Mouse (Mus musculus) lung, postnatal 0 days (tissue): ENCODE results near the gene Srp9. TPM values are rescaled to one million over a fixed set of nuclear protein-coding genes. Genes with fewer than 3 reads are reported as not detected.

ENCODE experiments used
- ATAC-seq: fragments of 200-750 bp; cut with Nextera tagmentation; 2 replicates; pipeline ENCODE4 v1.8.0; 2017; ENCODE audit warnings: moderate library complexity
- DNase-seq: peaks from one replicate; pipeline ENCODE4 v3.0.0-alpha.2; 2016; ENCODE audit warnings: low spot score
- H3K27ac ChIP-seq: fragments of 300-500 bp; sonication (generic); 2 replicates; pipeline ENCODE4 v1.5.1; 2014; ENCODE audit warnings: antibody characterized with exemption, mild to moderate bottlenecking, low read length, mixed read lengths
- H3K27me3 ChIP-seq: fragments of 300-500 bp; sonication (generic); replicated peaks from 2 replicates; pipeline ENCODE4 v1.6.1; 2014; ENCODE audit warnings: low read length, mixed read lengths; ENCODE audit not compliant: insufficient read depth
- H3K36me3 ChIP-seq: fragments of 300-500 bp; sonication (generic); 2 replicates; pipeline ENCODE4 v1.6.1; 2014; ENCODE audit warnings: low read length, mixed read lengths; ENCODE audit not compliant: insufficient read depth
- H3K4me1 ChIP-seq: fragments of 300-500 bp; sonication (generic); 2 replicates; pipeline ENCODE4 v1.6.1; 2014; ENCODE audit warnings: antibody characterized with exemption, low read depth, low read length, mixed read lengths; ENCODE audit not compliant: insufficient read depth
- H3K4me2 ChIP-seq: fragments of 300-500 bp; sonication (generic); replicated peaks from 2 replicates; pipeline ENCODE4 v1.6.1; 2014; ENCODE audit warnings: low read depth, mild to moderate bottlenecking, low read length, moderate library complexity, mixed read lengths
- H3K4me3 ChIP-seq: fragments of 300-500 bp; sonication (generic); 2 replicates; pipeline ENCODE4 v1.5.1; 2014; ENCODE audit warnings: low read depth, low read length
- H3K9ac ChIP-seq: fragments of 300-500 bp; sonication (generic); replicated peaks from 2 replicates; pipeline ENCODE4 v1.6.1; 2014; ENCODE audit warnings: low read depth, mild to moderate bottlenecking
- H3K9me3 ChIP-seq: fragments of 300-500 bp; sonication (generic); 2 replicates; pipeline ENCODE4 v1.6.1; 2016; ENCODE audit warnings: low read length, mixed read lengths
- CTCF ChIP-seq: IDR thresholded peaks from 2 replicates; pipeline ENCODE4 v1.5.1; 2016; ENCODE audit warnings: antibody characterized with exemption, mild to moderate bottlenecking
- EP300 ChIP-seq: IDR thresholded peaks from 2 replicates; pipeline ENCODE4 v1.6.1; 2016; ENCODE audit warnings: antibody characterized with exemption, mild to moderate bottlenecking, control low read depth
- WGBS: fragments of 180-500 bp; shearing (Covaris S2); extraction: QIAGEN DNeasy Blood & Tissue Kit; methylation state at CpG from one replicate; pipeline ENCODE4 v1.1.7; 2014; 5-methylcytosine and 5-hydroxymethylcytosine counted together
- polyA plus RNA-seq: library from polyadenylated mRNA; unstranded; fragments of >200 nt; fragmentation: Nextera tagmentation; extraction: Ambion mirVana; gene quantifications from 2 replicates; pipeline ENCODE4 v1.2.1, GENCODE M21; 2015

Gene Srp9
- 146 and 148 TPM in 2 replicates for polyA plus RNA-seq

- H3K27ac ChIP-seq, result peak within 1 kb of the TSS; percentile 94
- H3K36me3 ChIP-seq, result no peaks in the 10 kb centered on the region
- DNase-seq (peak; percentile 99), ATAC-seq (peak; percentile 99)
- no peaks in the 10 kb centered on the region for H3K9me3 ChIP-seq
- 2% methylated on average over 33 of the region's 37 CpGs for WGBS
- peak within 1 kb of the TSS; percentile 84 for H3K4me3 ChIP-seq
- TF ChIP-seq CTCF, result peak; percentile 99
- no peak for TF ChIP-seq EP300
- H3K4me1 ChIP-seq, result peaks cover 7% of the 10 kb centered on the region; the same call in 1 of the 2 replicates
- H3K9ac ChIP-seq, result peak within 1 kb of the TSS; percentile 87
- H3K4me2 ChIP-seq, result peak within 1 kb of the TSS; percentile 58
- no peaks in the 10 kb centered on the region for H3K27me3 ChIP-seq
Measured at GRCm38 (mm10) chr1:182124506-182124905, at the start of gene Srp9. Gene Srp9 (plus strand): TSS chr1:182124737.

GRCm38 (mm10) chr1:182081744-182082419, 42.7 kb upstream of the Srp9 start:
- DNase-seq (no peak), ATAC-seq (no peak)
- TF ChIP-seq EP300 (no peak), CTCF (no peak)
- Histone ChIP-seq H3K4me1 (peaks cover 8% of the 10 kb centered on the region; the same call in 1 of the 2 replicates), H3K27me3 (0 out of 2 replicates have a peak, but pooled peaks cover 3% of the 10 kb centered on the region), H3K9ac (no peak overlapping the region), H3K4me2 (no peak overlapping the region), H3K9me3 (no peaks in the 10 kb centered on the region; the same call in 1 of the 2 replicates), H3K4me3 (no peak overlapping the region), H3K27ac (no peak overlapping the region), H3K36me3 (no peaks in the 10 kb centered on the region)
- WGBS, result 23% methylated on average over 16 of the region's 16 CpGs

- ATAC-seq, result no peak
- 64% methylated on average over 4 of the region's 4 CpGs for WGBS
- Histone ChIP-seq H3K9ac (no peak overlapping the region), H3K4me3 (no peak overlapping the region), H3K4me2 (no peak overlapping the region), H3K9me3 (no peaks in the 10 kb centered on the region), H3K27me3 (0 out of 2 replicates have a peak, but pooled peaks cover 3% of the 10 kb centered on the region), H3K27ac (no peak overlapping the region), H3K36me3 (no peaks in the 10 kb centered on the region), H3K4me1 (peaks cover 10% of the 10 kb centered on the region; the same call in 1 of the 2 replicates)
- TF ChIP-seq EP300, result no peak
- DNase-seq, result peak; percentile 74
Measured at GRCm38 (mm10) chr1:182083459-182083858, 41.1 kb upstream of the Srp9 start.

GRCm38 (mm10) chr1:182086759-182087158, 37.8 kb upstream of the Srp9 start:
- H3K27ac ChIP-seq, result no peak overlapping the region

GRCm38 (mm10) chr1:182087351-182087750, 37.2 kb upstream of the Srp9 start:
- Histone ChIP-seq H3K4me1 (peaks cover 31% of the 10 kb centered on the region; the same call in 1 of the 2 replicates), H3K9me3 (no peaks in the 10 kb centered on the region), H3K4me3 (no peak overlapping the region), H3K4me2 (no peak overlapping the region), H3K27ac (no peak overlapping the region), H3K36me3 (no peaks in the 10 kb centered on the region), H3K27me3 (0 out of 2 replicates have a peak, but pooled peaks cover 3% of the 10 kb centered on the region), H3K9ac (no peak overlapping the region)
- ATAC-seq (peak; percentile 22; the same call in 1 of the 2 replicates), DNase-seq (peak; percentile 53)
- no peak for TF ChIP-seq EP300
- 50% methylated on average over 3 of the region's 3 CpGs for WGBS

More at GRCm38 (mm10) chr1:182086759-182087158, 37.8 kb upstream of the Srp9 start:
- Histone ChIP-seq H3K4me3 (no peak overlapping the region), H3K9me3 (no peaks in the 10 kb centered on the region), H3K9ac (no peak overlapping the region), H3K36me3 (no peaks in the 10 kb centered on the region), H3K4me1 (peaks cover 31% of the 10 kb centered on the region; the same call in 1 of the 2 replicates), H3K4me2 (no peak overlapping the region), H3K27me3 (0 out of 2 replicates have a peak, but pooled peaks cover 3% of the 10 kb centered on the region)
- DNase-seq (no peak), ATAC-seq (no peak)
- no peak for TF ChIP-seq EP300
- TF ChIP-seq CTCF, result no peak
- WGBS, result 32% methylated on average over 7 of the region's 7 CpGs

- H3K9me3 ChIP-seq, result no peaks in the 10 kb centered on the region
- DNase-seq (peak; percentile 80), ATAC-seq (peak; percentile 25)
- 0 out of 2 replicates have a peak, but pooled peaks cover 3% of the 10 kb centered on the region for H3K27me3 ChIP-seq
- TF ChIP-seq EP300 (peak; percentile 42; the same call in 1 of the 2 replicates), CTCF (no peak)
- WGBS, result 59% methylated on average over 14 of the region's 14 CpGs
- H3K36me3 ChIP-seq, result no peaks in the 10 kb centered on the region
- H3K27ac ChIP-seq, result peak overlapping the region; percentile 34; the same call in 1 of the 2 replicates
- H3K4me3 ChIP-seq, result no peak overlapping the region
- H3K9ac ChIP-seq, result no peak overlapping the region
- no peak overlapping the region for H3K4me2 ChIP-seq
- H3K4me1 ChIP-seq, result peaks cover 34% of the 10 kb centered on the region; the same call in 1 of the 2 replicates
Measured at GRCm38 (mm10) chr1:182087753-182088633, 36.5 kb upstream of the Srp9 start.
